Mouse (Mus musculus): ENCODE results near the gene Svopl. TPM values are rescaled to one million over a fixed set of nuclear protein-coding genes. Genes with fewer than 3 reads are reported as not detected.

The Svopl gene
- polyA plus RNA-seq, 1 experiment from 2014 or later = 0.08 TPM

- ATAC-seq (no peak), DNase-seq (no peak)
- H3K36me3 ChIP-seq (replicated peaks; ENCODE audit: insufficient read depth, low read length) = no peaks in the 10 kb centered on the region
- no peaks in the 10 kb centered on the region for H3K27me3 ChIP-seq (ENCODE audit: insufficient read depth, low read length)
- H3K4me1 ChIP-seq (ENCODE audit: insufficient read depth) = 0 out of 2 replicates have a peak, but pooled peaks cover 2% of the 10 kb centered on the region
- 64% methylated on average over 4 of the region's 4 CpGs for WGBS (ENCODE audit: insufficient replicate concordance)
- H3K4me2 ChIP-seq (ENCODE audit: low read depth, low read length) = no peak overlapping the region
- no peak overlapping the region for H3K4me3 ChIP-seq (ENCODE audit: low read depth, low read length)
- no peak overlapping the region for H3K9ac ChIP-seq (replicated peaks)
- TF ChIP-seq EP300 (IDR thresholded peaks at IDR 0.05; ENCODE audit: low read depth) (no peak), CTCF (IDR thresholded peaks at IDR 0.05; ENCODE audit: low read depth) (no peak)
- no peak overlapping the region for H3K27ac ChIP-seq (ENCODE audit: low read depth)
- no peaks in the 10 kb centered on the region for H3K9me3 ChIP-seq (ENCODE audit: low read length)
Observed at GRCm38 (mm10) chr6:38080364-38080763, 33.6 kb upstream of the Svopl start.

DNA sequence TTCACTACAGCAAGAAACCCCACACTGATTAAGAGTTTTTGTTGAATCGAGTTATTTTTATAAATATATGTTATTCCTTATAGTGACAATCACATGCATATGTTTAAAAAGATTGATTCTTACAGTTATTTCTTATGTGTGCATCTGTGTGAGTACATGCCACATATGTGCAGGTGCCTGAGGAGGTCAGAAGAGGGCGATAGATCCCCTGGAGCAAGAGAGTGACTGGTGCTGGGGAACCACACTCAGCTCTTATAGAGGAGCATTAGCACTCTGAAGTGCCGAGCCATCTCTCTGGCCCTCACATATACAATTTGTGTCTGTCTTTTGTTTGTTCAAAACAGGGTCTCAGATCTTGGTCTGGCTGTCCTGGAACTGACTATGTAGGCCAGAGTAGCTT lies 26.8 kb upstream of the Svopl start:
- no peak overlapping the region for H3K9ac ChIP-seq (replicated peaks)
- no peak overlapping the region for H3K4me3 ChIP-seq (ENCODE audit: low read depth, low read length)
- no peaks in the 10 kb centered on the region for H3K27me3 ChIP-seq (ENCODE audit: insufficient read depth, low read length)
- H3K36me3 ChIP-seq (replicated peaks; ENCODE audit: insufficient read depth, low read length) = no peaks in the 10 kb centered on the region
- no peak for DNase-seq
- TF ChIP-seq CTCF (IDR thresholded peaks at IDR 0.05; ENCODE audit: low read depth) (no peak), EP300 (IDR thresholded peaks at IDR 0.05; ENCODE audit: low read depth) (no peak)
- H3K9me3 ChIP-seq (ENCODE audit: low read length) = peaks cover 2% of the 10 kb centered on the region; the same call in 1 of the 2 replicates
- no peak overlapping the region for H3K4me2 ChIP-seq (ENCODE audit: low read depth, low read length)
- H3K27ac ChIP-seq (ENCODE audit: low read depth) = no peak overlapping the region
- peaks cover 3% of the 10 kb centered on the region; the same call in 1 of the 2 replicates for H3K4me1 ChIP-seq (ENCODE audit: insufficient read depth)
- WGBS (ENCODE audit: insufficient replicate concordance) = 87% methylated on average over 3 of the region's 3 CpGs
- ATAC-seq = no peak

DNA sequence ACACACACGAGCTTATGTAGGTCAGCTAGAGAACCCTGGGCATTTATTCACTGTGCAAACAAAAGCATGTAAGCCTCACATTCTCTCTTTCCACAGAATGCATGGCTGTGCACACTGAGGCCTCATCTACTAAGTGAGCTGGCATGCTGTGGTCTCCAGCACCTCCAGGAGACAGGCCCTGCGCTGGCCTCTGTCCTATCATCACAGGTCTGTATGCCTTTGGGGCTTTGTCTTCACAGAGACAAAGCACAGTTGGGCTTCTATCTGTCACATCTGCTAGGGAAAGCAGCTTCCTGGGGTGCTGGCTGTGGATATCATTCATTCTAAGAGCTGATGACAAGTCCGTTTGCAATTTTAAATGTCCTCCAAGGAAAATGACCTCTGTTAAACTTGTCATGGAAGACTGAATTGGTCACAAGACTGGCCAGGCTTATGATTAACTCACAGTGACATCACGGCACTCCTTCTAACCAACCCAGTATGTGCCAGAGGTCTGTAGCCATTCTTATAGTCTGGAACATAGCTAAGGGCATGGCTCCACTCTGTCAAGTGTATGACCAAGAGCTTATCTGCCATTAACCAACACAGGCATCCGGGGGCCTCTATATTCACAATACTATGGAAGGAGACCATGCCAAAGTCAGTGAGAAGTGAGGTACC lies 25.5 kb upstream of the Svopl start:
- Histone ChIP-seq H3K4me2 (ENCODE audit: low read depth, low read length) (no peak overlapping the region), H3K27ac (ENCODE audit: low read depth) (no peak overlapping the region), H3K9ac (replicated peaks) (no peak overlapping the region), H3K4me1 (ENCODE audit: insufficient read depth) (peaks cover 3% of the 10 kb centered on the region; the same call in 1 of the 2 replicates), H3K36me3 (replicated peaks; ENCODE audit: insufficient read depth, low read length) (no peaks in the 10 kb centered on the region), H3K27me3 (ENCODE audit: insufficient read depth, low read length) (no peaks in the 10 kb centered on the region), H3K9me3 (ENCODE audit: low read length) (peaks cover 2% of the 10 kb centered on the region; the same call in 1 of the 2 replicates), H3K4me3 (ENCODE audit: low read depth, low read length) (no peak overlapping the region)
- no peak for DNase-seq
- TF ChIP-seq EP300 (IDR thresholded peaks at IDR 0.05; ENCODE audit: low read depth) = no peak
- no peak for TF ChIP-seq CTCF (IDR thresholded peaks at IDR 0.05; ENCODE audit: low read depth)
- 62% methylated on average over 5 of the region's 5 CpGs for WGBS (ENCODE audit: insufficient replicate concordance)
- ATAC-seq = peak; percentile 55; the same call in 1 of the 2 replicates

DNA sequence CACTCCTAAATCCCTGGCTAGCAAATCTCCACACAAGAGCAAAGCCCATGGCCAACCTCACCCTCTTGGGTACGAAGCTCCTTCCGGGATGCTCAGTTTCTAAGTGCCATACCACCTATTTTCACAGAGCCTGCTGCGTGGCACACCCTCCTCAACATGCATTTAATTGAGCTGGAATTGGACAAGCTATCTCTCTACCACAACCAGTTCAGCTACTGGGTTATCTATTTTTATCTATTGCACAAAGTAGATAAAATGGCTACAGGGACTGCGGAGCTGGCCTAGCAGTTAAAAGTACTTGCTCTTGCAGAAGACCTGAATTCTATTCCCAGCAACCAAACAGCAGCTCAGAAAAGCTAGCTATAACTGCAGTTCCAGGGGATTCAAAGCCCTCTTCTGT lies 24.5 kb upstream of the Svopl start:
- H3K27ac ChIP-seq (ENCODE audit: low read depth) = no peak overlapping the region

GRCm38 (mm10) chr6:38066215-38066614 lies 19.4 kb upstream of the Svopl start:
- DNase-seq = peak; percentile 66

More for the DNA sequence above, 24.5 kb upstream of the Svopl start:
- H3K36me3 ChIP-seq (replicated peaks; ENCODE audit: insufficient read depth, low read length) = no peaks in the 10 kb centered on the region
- H3K4me2 ChIP-seq (ENCODE audit: low read depth, low read length) = no peak overlapping the region
- no peak overlapping the region for H3K4me3 ChIP-seq (ENCODE audit: low read depth, low read length)
- ATAC-seq (no peak), DNase-seq (no peak)
- peaks cover 2% of the 10 kb centered on the region; the same call in 1 of the 2 replicates for H3K9me3 ChIP-seq (ENCODE audit: low read length)
- no peaks in the 10 kb centered on the region for H3K27me3 ChIP-seq (ENCODE audit: insufficient read depth, low read length)
- peaks cover 3% of the 10 kb centered on the region; the same call in 1 of the 2 replicates for H3K4me1 ChIP-seq (ENCODE audit: insufficient read depth)
- no peak overlapping the region for H3K9ac ChIP-seq (replicated peaks)
- 55% methylated on average over 4 of the region's 4 CpGs for WGBS (ENCODE audit: insufficient replicate concordance)
- TF ChIP-seq CTCF (IDR thresholded peaks at IDR 0.05; ENCODE audit: low read depth) (no peak), EP300 (IDR thresholded peaks at IDR 0.05; ENCODE audit: low read depth) (no peak)

GRCm38 (mm10) chr6:38065501-38066122 lies 18.8 kb upstream of the Svopl start:
- TF ChIP-seq CTCF (IDR thresholded peaks at IDR 0.05; ENCODE audit: low read depth) (no peak), EP300 (IDR thresholded peaks at IDR 0.05; ENCODE audit: low read depth) (no peak)
- H3K4me3 ChIP-seq (ENCODE audit: low read depth, low read length) = no peak overlapping the region
- no peak for ATAC-seq
- 60% methylated on average over 11 of the region's 11 CpGs for WGBS (ENCODE audit: insufficient replicate concordance)
- H3K4me1 ChIP-seq (ENCODE audit: insufficient read depth) = no peaks in the 10 kb centered on the region
- H3K9me3 ChIP-seq (ENCODE audit: low read length) = peaks cover 3% of the 10 kb centered on the region; the same call in 1 of the 2 replicates
- no peak overlapping the region for H3K27ac ChIP-seq (ENCODE audit: low read depth)
- H3K9ac ChIP-seq (replicated peaks) = no peak overlapping the region
- no peak for DNase-seq
- H3K27me3 ChIP-seq (ENCODE audit: insufficient read depth, low read length) = no peaks in the 10 kb centered on the region
- H3K4me2 ChIP-seq (ENCODE audit: low read depth, low read length) = no peak overlapping the region
- no peaks in the 10 kb centered on the region for H3K36me3 ChIP-seq (replicated peaks; ENCODE audit: insufficient read depth, low read length)

More at GRCm38 (mm10) chr6:38066215-38066614, 19.4 kb upstream of the Svopl start:
- H3K9me3 ChIP-seq (ENCODE audit: low read length) = peaks cover 3% of the 10 kb centered on the region; the same call in 1 of the 2 replicates
- no peaks in the 10 kb centered on the region for H3K27me3 ChIP-seq (ENCODE audit: insufficient read depth, low read length)
- H3K4me2 ChIP-seq (ENCODE audit: low read depth, low read length) = no peak overlapping the region
- H3K36me3 ChIP-seq (replicated peaks; ENCODE audit: insufficient read depth, low read length) = no peaks in the 10 kb centered on the region
- no peak overlapping the region for H3K27ac ChIP-seq (ENCODE audit: low read depth)
- H3K4me1 ChIP-seq (ENCODE audit: insufficient read depth) = no peaks in the 10 kb centered on the region
- WGBS (ENCODE audit: insufficient replicate concordance) = 8% methylated on average over 5 of the region's 5 CpGs
- peak; percentile 61 for ATAC-seq
- TF ChIP-seq EP300 (IDR thresholded peaks at IDR 0.05; ENCODE audit: low read depth) (no peak), CTCF (IDR thresholded peaks at IDR 0.05; ENCODE audit: low read depth) (peak; percentile 82)
- H3K4me3 ChIP-seq (ENCODE audit: low read depth, low read length) = no peak overlapping the region
- H3K9ac ChIP-seq (replicated peaks) = no peak overlapping the region
